Mouse (Mus musculus) lung, adult 2 months (tissue): ENCODE data around the gene Wdr38.

Source experiments
- CTCF ChIP-seq: fragments of 200-500 bp; IDR thresholded peaks from 2 replicates; pipeline ENCODE4 v1.5.1; 2011; ENCODE audit warnings: mild to moderate bottlenecking, low read length, control low read depth; ENCODE audit not compliant: insufficient read depth
- POLR2A ChIP-seq: fragments of 200-500 bp; IDR thresholded peaks from 2 replicates; pipeline ENCODE4 v1.6.1; 2011; ENCODE audit warnings: low read depth, mild to moderate bottlenecking, control low read depth, low read length, borderline replicate concordance; ENCODE audit errors: extremely low read depth

DNA sequence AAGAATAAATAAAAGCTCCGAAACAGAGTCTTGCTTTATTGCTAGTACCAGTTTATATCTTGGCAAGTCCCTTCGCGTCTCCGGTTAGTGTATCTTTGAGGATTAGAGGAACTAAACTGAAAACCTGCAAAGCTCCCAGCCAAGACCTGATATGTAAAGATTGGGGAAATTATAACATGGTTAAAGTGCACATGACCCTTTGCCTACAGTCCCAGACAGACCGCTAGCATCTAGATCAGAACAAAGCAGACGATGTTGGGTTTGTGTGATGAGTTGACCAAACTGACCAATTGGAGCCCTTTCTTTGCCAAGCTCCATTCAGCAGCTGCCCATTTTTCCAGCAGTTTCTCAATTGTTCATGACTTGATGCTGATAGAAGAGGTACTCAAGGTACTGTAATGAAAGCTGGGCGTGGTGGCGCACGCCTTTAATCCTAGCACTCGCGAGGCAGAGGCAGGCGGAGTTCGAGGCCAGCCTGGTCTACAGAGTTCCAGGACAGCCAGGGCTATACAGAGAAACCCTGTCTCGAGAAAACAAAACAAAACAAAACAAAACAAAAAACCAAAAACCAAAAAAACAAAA lies 9.0 kb downstream of the Wdr38 start:
- TF ChIP-seq POLR2A (no peak), CTCF (no peak)
